Comparison of ENCODE assay signal across 9 mouse cellular contexts in the genomic region with DNA sequence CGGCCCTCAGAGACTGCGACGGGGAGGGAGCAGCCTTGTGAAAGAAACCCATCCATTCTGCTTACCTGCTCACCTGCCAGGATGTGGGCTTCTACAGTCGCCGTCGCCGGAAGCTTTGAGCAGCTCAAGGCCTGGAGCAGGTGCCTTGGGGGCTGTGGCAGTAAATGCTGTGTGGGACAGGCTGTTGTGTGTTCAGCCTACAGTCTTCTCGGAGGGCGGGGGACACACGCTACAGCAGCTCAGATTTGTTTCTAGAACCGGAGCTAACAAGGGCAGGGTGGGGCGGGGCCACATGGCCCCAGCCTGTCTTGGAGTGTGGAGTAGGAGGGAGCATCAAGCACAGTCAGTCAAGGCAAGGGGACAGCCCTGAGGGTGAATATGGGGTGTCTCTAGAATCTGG. TPM values are rescaled to one million over a fixed set of nuclear protein-coding genes. Genes with fewer than 3 reads are reported as not detected.
DNase-seq lines count a peak whose midpoint lies in the region; ATAC-seq lines count a peak whose summit lies in the region.
"Had no signal": no experiment of that assay in that cellular context is flagged by ENCODE, and none has a peak within 500 bp of the region (broad histone marks: within the 10 kb centered on the region; RNA-seq: fewer than 3 reads in every experiment).

TSS of gene Il34 (minus strand) at position 256 of the 400 bp plus-strand sequence.

- H3K9me3 ChIP-seq in heart, embryonic 10.5 days: no peaks in the 10 kb centered on the region
- no peaks in the 10 kb centered on the region for H3K9me3 ChIP-seq in midbrain, embryonic 14.5 days (ENCODE audit: control insufficient read depth, low read length)

- no peak within 1 kb of the TSS for H3K4me2 ChIP-seq in midbrain, embryonic 14.5 days (ENCODE audit: low read length)

- intact Hi-C loops in heart, postnatal 25 days (cut with DNase I): no loop called here
- intact Hi-C loops in left cerebral cortex, postnatal 10 days (cut with DNase I): loop anchor here (5.0 kb wide), 1 partner anchor 53 kb away; no protein-coding TSS in a partner anchor

- 0 out of 2 replicates have a peak within 1 kb of the TSS, but pooled peaks have one; percentile 7 for H3K4me3 ChIP-seq in heart, embryonic 10.5 days
- H3K4me3 ChIP-seq in midbrain, embryonic 14.5 days (replicated peaks; ENCODE audit: low read depth, low read length): no peak within 1 kb of the TSS

- peaks cover 18% of the 10 kb centered on the region for H3K36me3 ChIP-seq in heart, embryonic 10.5 days
- H3K36me3 ChIP-seq in midbrain, embryonic 14.5 days (ENCODE audit: control insufficient read depth, insufficient read depth, low read length): peaks cover 23% of the 10 kb centered on the region

- no peak within 1 kb of the TSS for H3K27ac ChIP-seq in heart, embryonic 10.5 days
- H3K27ac ChIP-seq in midbrain, embryonic 14.5 days (replicated peaks; ENCODE audit: low read depth, low read length): no peak within 1 kb of the TSS

- H3K27me3 ChIP-seq in heart, embryonic 10.5 days (ENCODE audit: insufficient read depth, poor library complexity, severe bottlenecking): no peaks in the 10 kb centered on the region
- H3K27me3 ChIP-seq in midbrain, embryonic 14.5 days (ENCODE audit: control insufficient read depth, insufficient read depth, low read length): no peaks in the 10 kb centered on the region

- no peak for DNase-seq in heart, embryonic 10.5 days (ENCODE audit: low spot score)
- no peak for DNase-seq in heart, postnatal 25 days (ENCODE audit: low spot score)
- no peak for DNase-seq in urinary bladder, adult 2 months (ENCODE audit: low spot score)
- DNase-seq in urinary bladder, postnatal 4 days (ENCODE audit: low spot score in 2 of 2): no peak
- no peak for DNase-seq in left cerebral cortex, postnatal 10 days (ENCODE audit: extremely low spot score in 1 of 2, low spot score in 2 of 2)
- no peak for DNase-seq in midbrain, embryonic 14.5 days
- no peak for DNase-seq in liver

- H3K9ac ChIP-seq in midbrain, embryonic 14.5 days (replicated peaks; ENCODE audit: low read length): no peak within 1 kb of the TSS

- peaks cover 15% of the 10 kb centered on the region for H3K4me1 ChIP-seq in heart, embryonic 10.5 days
- no peaks in the 10 kb centered on the region for H3K4me1 ChIP-seq in midbrain, embryonic 14.5 days (ENCODE audit: control insufficient read depth, insufficient read depth, low read length)

- ATAC-seq in midbrain, embryonic 14.5 days (ENCODE audit: low FRiP score, low TSS enrichment): no peak
- ATAC-seq in megakaryocyte-erythroid progenitor cell, adult 5-6 weeks (replicated peaks; ENCODE audit: low FRiP score, low TSS enrichment, poor library complexity, severe bottlenecking): no peak
- ATAC-seq: forebrain, embryonic 16.5 days had no signal

- WGBS in heart, embryonic 10.5 days: 36% methylated on average over 12 of the region's 12 CpGs
- WGBS in midbrain, embryonic 14.5 days: 47% methylated on average over 12 of the region's 12 CpGs

RNA-seq across cellular contexts. Expression of gene Il34, which starts in this region (rescaled TPM):
- 0.33 TPM in 1 of 2 replicates, not detected in the other for polyA plus RNA-seq in heart, embryonic 10.5 days (2016; fragmentation: Nextera tagmentation; extraction: Ambion mirVana)
- total RNA-seq in heart, postnatal 25 days (2021): 1 to 10 TPM; 7.2 TPM
- polyA plus RNA-seq in urinary bladder, adult 2 months (2012; rRNA removed): 11.3 and 13.4 TPM in 2 replicates
- 10 to 100 TPM; 74.9 to 82.0 TPM for total RNA-seq in left cerebral cortex, postnatal 10 days (2021)
- 0.34 and 3.9 TPM in 2 replicates for polyA plus RNA-seq in midbrain, embryonic 14.5 days (2014; fragmentation: Nextera tagmentation; extraction: Ambion mirVana)
- total RNA-seq in megakaryocyte-erythroid progenitor cell, adult 5-6 weeks (2014; fragmentation: Nextera tagmentation): not detected in 2 replicates
- total RNA-seq in megakaryocyte-erythroid progenitor cell, adult 5-6 weeks (2017): not detected in 2 replicates

Comparison
In these comparisons a context has a peak if more than half of its experiments do, and no peak if none do; other contexts are left out.
1. RNA of gene Il34 (total RNA-seq): 74.9 to 82.0 TPM in left cerebral cortex, postnatal 10 days; 7.2 TPM in heart, postnatal 25 days and not detected in megakaryocyte-erythroid progenitor cell, adult 5-6 weeks; every median in the first group is over 4 times any median in the second.